Mouse (Mus musculus) neural tube, embryonic 13.5 days (tissue): ENCODE results near the gene Zbtb34. TPM values are rescaled to one million over a fixed set of nuclear protein-coding genes. Genes with fewer than 3 reads are reported as not detected.

Experiments used
- ATAC-seq: fragments of 200-750 bp; cut with Nextera tagmentation; 2 replicates; pipeline ENCODE4 v1.8.0; 2017; ENCODE audit warnings: low read depth, mild to moderate bottlenecking, moderate TSS enrichment, moderate library complexity
- H3K27ac ChIP-seq: fragments of 300-500 bp; sonication (generic); replicated peaks from 2 replicates; pipeline ENCODE4 v1.5.1; 2015; ENCODE audit warnings: moderate library complexity, mild to moderate bottlenecking, inconsistent platforms
- H3K27me3 ChIP-seq: fragments of 300-500 bp; sonication (generic); 2 replicates; pipeline ENCODE4 v1.6.1; 2015; ENCODE audit warnings: mild to moderate bottlenecking, inconsistent platforms
- H3K36me3 ChIP-seq: fragments of 300-500 bp; sonication (generic); 2 replicates; pipeline ENCODE4 v1.6.1; 2015; ENCODE audit warnings: mild to moderate bottlenecking, inconsistent platforms
- H3K4me1 ChIP-seq: fragments of 300-500 bp; sonication (generic); replicated peaks from 2 replicates; pipeline ENCODE4 v1.6.1; 2015; ENCODE audit warnings: inconsistent platforms
- H3K4me2 ChIP-seq: fragments of 300-500 bp; sonication (generic); 2 replicates; pipeline ENCODE4 v1.6.1; 2015; ENCODE audit warnings: inconsistent platforms, mild to moderate bottlenecking, moderate library complexity
- H3K4me3 ChIP-seq: fragments of 300-500 bp; sonication (generic); 2 replicates; pipeline ENCODE4 v1.5.1; 2015; ENCODE audit warnings: mild to moderate bottlenecking, inconsistent platforms
- H3K9ac ChIP-seq: fragments of 300-500 bp; sonication (generic); 2 replicates; pipeline ENCODE4 v1.6.1; 2015; ENCODE audit warnings: moderate library complexity, mild to moderate bottlenecking, inconsistent platforms
- H3K9me3 ChIP-seq: fragments of 300-500 bp; sonication (generic); 2 replicates; pipeline ENCODE4 v1.6.1; 2016; ENCODE audit warnings: inconsistent platforms
- WGBS: fragments of 180-500 bp; shearing (Covaris S2); methylation state at CpG from one replicate; pipeline ENCODE4 v1.1.7; 2015; 5-methylcytosine and 5-hydroxymethylcytosine counted together
- microRNA-seq: library from miRNA; unstranded; fragments of <30 nt; microRNA quantifications from one replicate; pipeline ENCODE4, GENCODE M21; 2016
- polyA plus RNA-seq: library from polyadenylated mRNA; unstranded; fragments of >200 nt; fragmentation: Nextera tagmentation; extraction: Ambion mirVana; gene quantifications from 2 replicates; pipeline ENCODE4 v1.2.1, GENCODE M21; 2015

Zbtb34 gene
- polyA plus RNA-seq, 1 experiment from 2014 or later = 7.3 TPM

- no peaks in the 10 kb centered on the region for H3K9me3 ChIP-seq
- ATAC-seq = no peak
- H3K4me2 ChIP-seq = no peak overlapping the region
- 68% methylated on average over 3 of the region's 3 CpGs for WGBS
- no peaks in the 10 kb centered on the region for H3K27me3 ChIP-seq
- no peak overlapping the region for H3K4me3 ChIP-seq
- H3K4me1 ChIP-seq = peaks cover 28% of the 10 kb centered on the region
- H3K36me3 ChIP-seq = peaks cover 16% of the 10 kb centered on the region; the same call in 1 of the 2 replicates
- H3K9ac ChIP-seq = no peak overlapping the region
- no peak overlapping the region for H3K27ac ChIP-seq
Measured at GRCm38 (mm10) chr2:33360564-33360963, 70.6 kb downstream of the Zbtb34 start.

GRCm38 (mm10) chr2:33359184-33359583 lies 71.9 kb downstream of the Zbtb34 start:
- no peak overlapping the region for H3K4me2 ChIP-seq
- 0 out of 2 replicates have a peak, but pooled peaks cover 9% of the 10 kb centered on the region for H3K36me3 ChIP-seq
- H3K4me3 ChIP-seq = no peak overlapping the region
- H3K27me3 ChIP-seq = no peaks in the 10 kb centered on the region
- no peak overlapping the region for H3K9ac ChIP-seq
- no peaks in the 10 kb centered on the region for H3K9me3 ChIP-seq
- WGBS = 87% methylated on average over 8 of the region's 8 CpGs
- peaks cover 28% of the 10 kb centered on the region for H3K4me1 ChIP-seq
- ATAC-seq = no peak
- H3K27ac ChIP-seq = no peak overlapping the region

GRCm38 (mm10) chr2:33357250-33357838 lies 73.8 kb downstream of the Zbtb34 start:
- Histone ChIP-seq H3K4me1 (peaks cover 28% of the 10 kb centered on the region), H3K4me3 (no peak overlapping the region), H3K4me2 (no peak overlapping the region), H3K27ac (no peak overlapping the region), H3K36me3 (0 out of 2 replicates have a peak, but pooled peaks cover 9% of the 10 kb centered on the region), H3K9ac (no peak overlapping the region), H3K27me3 (no peaks in the 10 kb centered on the region), H3K9me3 (no peaks in the 10 kb centered on the region)
- WGBS = 84% methylated on average over 7 of the region's 7 CpGs
- no peak for ATAC-seq

Small RNA genes within 50 kb of the gene (microRNA-seq; reads per million reads assigned to microRNA genes)
- not detected for gene Gm25998

Other genes starting within 250 kb of the Zbtb34 start
- gene Angptl2, start 215.3 kb downstream of the Zbtb34 start, polyA plus RNA-seq = 18.2 and 18.9 TPM in 2 replicates
- 33.2 and 36.9 TPM in 2 replicates for gene Ralgps1, start 59.8 kb downstream of the Zbtb34 start, polyA plus RNA-seq
- 23.6 and 24.3 TPM in 2 replicates for gene Zbtb43, start 37.2 kb upstream of the Zbtb34 start, polyA plus RNA-seq
- gene Lmx1b, start 209.2 kb upstream of the Zbtb34 start, polyA plus RNA-seq = 9.1 and 11.1 TPM in 2 replicates